In genomic region chr9:71396784-71397183, GRCm38 (mm10) we compare ENCODE assay signal across 14 mouse cellular contexts.
A peak's percentile ranks its signal among the peaks of the same experiment; 100 is the strongest.
DNase-seq lines count a peak whose midpoint lies in the region; ATAC-seq lines count a peak whose summit lies in the region.
"Had no signal": no experiment of that assay in that cellular context is flagged by ENCODE, and none has a peak within 500 bp of the region (broad histone marks: within the 10 kb centered on the region; RNA-seq: fewer than 3 reads in every experiment).

No protein-coding gene starts in this region.

- H3K36me3 ChIP-seq in kidney, embryonic 14.5 days (ENCODE audit: control insufficient read depth, insufficient read depth, low read length): no peaks in the 10 kb centered on the region
- H3K36me3 ChIP-seq in limb, embryonic 12.5 days: no peaks in the 10 kb centered on the region
- H3K36me3 ChIP-seq: embryonic facial prominence, embryonic 12.5 days had no signal

- ATAC-seq in kidney, embryonic 14.5 days (ENCODE audit: low FRiP score, low TSS enrichment): no peak
- ATAC-seq in limb, embryonic 12.5 days (ENCODE audit: insufficient number of reproducible peaks, insufficient read depth, low FRiP score, low TSS enrichment, low read depth): no peak
- ATAC-seq: forebrain, embryonic 13.5 days; liver, postnatal 0 days had no signal

- H3K4me1 ChIP-seq in kidney, embryonic 14.5 days (ENCODE audit: control insufficient read depth, insufficient read depth, low read length): peaks cover 20% of the 10 kb centered on the region; the same call in 1 of the 2 replicates
- H3K4me1 ChIP-seq in limb, embryonic 12.5 days (replicated peaks): peaks cover 29% of the 10 kb centered on the region
- H3K4me1 ChIP-seq: forebrain, embryonic 13.5 days had no signal

- WGBS in kidney, embryonic 14.5 days: 34% methylated on average over 7 of the region's 7 CpGs
- WGBS in limb, embryonic 12.5 days: 54% methylated on average over 7 of the region's 7 CpGs

- peak; percentile 13 for DNase-seq in kidney, adult 18-20 months
- peak; percentile 32 for DNase-seq in embryo, embryonic 11.5 days (ENCODE audit: low read depth, low spot score)
- peak; percentile 55 for DNase-seq in gastrocnemius, postnatal 25 days
- no peak for DNase-seq in MN1 (ENCODE audit: low spot score)
- no peak for DNase-seq in urinary bladder, postnatal 4 days (ENCODE audit: low spot score in 2 of 2)
- DNase-seq: adrenal gland, postnatal 25 days; cerebellum, adult 11-12 months; heart, postnatal 36 days; liver, postnatal 0 days had no signal

- H3K9me3 ChIP-seq in kidney, embryonic 14.5 days (ENCODE audit: control insufficient read depth, low read length): no peaks in the 10 kb centered on the region
- H3K9me3 ChIP-seq in limb, embryonic 12.5 days: no peaks in the 10 kb centered on the region
- H3K9me3 ChIP-seq: embryonic facial prominence, embryonic 12.5 days; forebrain, embryonic 13.5 days; megakaryocyte, embryonic 14.5 days had no signal

- no peak overlapping the region for H3K27ac ChIP-seq in kidney, embryonic 14.5 days (ENCODE audit: low read depth, low read length)
- 0 out of 2 replicates have a peak overlapping the region, but pooled peaks have one; percentile 8 for H3K27ac ChIP-seq in limb, embryonic 12.5 days
- H3K27ac ChIP-seq: embryonic facial prominence, embryonic 12.5 days; forebrain, embryonic 13.5 days had no signal

- H3K4me3 ChIP-seq in kidney, embryonic 14.5 days (ENCODE audit: low read length): no peak overlapping the region
- no peak overlapping the region for H3K4me3 ChIP-seq in limb, embryonic 12.5 days (replicated peaks)
- H3K4me3 ChIP-seq: embryonic facial prominence, embryonic 12.5 days; forebrain, embryonic 13.5 days; megakaryocyte, embryonic 14.5 days had no signal

- H3K4me2 ChIP-seq in kidney, embryonic 14.5 days (replicated peaks; ENCODE audit: low read depth, low read length): no peak overlapping the region
- H3K4me2 ChIP-seq in limb, embryonic 12.5 days: no peak overlapping the region
- H3K4me2 ChIP-seq: embryonic facial prominence, embryonic 12.5 days; forebrain, embryonic 13.5 days had no signal

- no peaks in the 10 kb centered on the region for H3K27me3 ChIP-seq in kidney, embryonic 14.5 days (ENCODE audit: control insufficient read depth, insufficient read depth, low read length)
- 0 out of 2 replicates have a peak, but pooled peaks cover 10% of the 10 kb centered on the region for H3K27me3 ChIP-seq in limb, embryonic 12.5 days
- H3K27me3 ChIP-seq: embryonic facial prominence, embryonic 12.5 days; forebrain, embryonic 13.5 days had no signal

- no peak overlapping the region for H3K9ac ChIP-seq in kidney, embryonic 14.5 days (ENCODE audit: low read depth, low read length)
- H3K9ac ChIP-seq in limb, embryonic 12.5 days (replicated peaks): no peak overlapping the region
- H3K9ac ChIP-seq: embryonic facial prominence, embryonic 12.5 days; forebrain, embryonic 13.5 days; liver, postnatal 0 days had no signal

Comparison
In these comparisons a context has a peak if more than half of its experiments do, and no peak if none do; other contexts are left out.
1. DNase-seq: peak in kidney, adult 18-20 months (single experiment), embryo, embryonic 11.5 days (single experiment) and gastrocnemius, postnatal 25 days (single experiment); none in MN1 (single experiment) and urinary bladder, postnatal 4 days (0 of 2).